Mouse (Mus musculus): ENCODE data around the gene Anks1b. TPM values are rescaled to one million over a fixed set of nuclear protein-coding genes. Genes with fewer than 3 reads are reported as not detected.

Gene Anks1b
- polyA plus RNA-seq, 1 experiment from 2014 or later: 13.0 TPM

- Histone ChIP-seq H3K27me3 (ENCODE audit: control insufficient read depth, insufficient read depth, low read length) (no peaks in the 10 kb centered on the region), H3K4me3 (ENCODE audit: low read depth, low read length) (no peak overlapping the region), H3K4me1 (replicated peaks; ENCODE audit: control insufficient read depth, insufficient read depth, low read length) (no peaks in the 10 kb centered on the region), H3K27ac (ENCODE audit: low read depth, low read length) (no peak overlapping the region), H3K36me3 (ENCODE audit: control insufficient read depth, insufficient read depth, low read length) (no peaks in the 10 kb centered on the region), H3K9ac (ENCODE audit: low read depth, low read length) (no peak overlapping the region), H3K4me2 (replicated peaks; ENCODE audit: low read depth, low read length) (no peak overlapping the region), H3K9me3 (ENCODE audit: control insufficient read depth, low read length) (no peaks in the 10 kb centered on the region)
- 93% methylated on average over 1 of the region's 1 CpGs for WGBS
- DNase-seq (ENCODE audit: low spot score) (no peak), ATAC-seq (ENCODE audit: low FRiP score) (no peak)
Measured at GRCm38 (mm10) chr10:89917141-89917540, 43.8 kb downstream of the Anks1b start.

GRCm38 (mm10) chr10:89921965-89922364 lies 48.7 kb downstream of the Anks1b start:
- no peak for DNase-seq (ENCODE audit: low spot score)
- no peaks in the 10 kb centered on the region for H3K27me3 ChIP-seq (ENCODE audit: control insufficient read depth, insufficient read depth, low read length)
- no peak overlapping the region for H3K4me3 ChIP-seq (ENCODE audit: low read depth, low read length)
- 83% methylated on average over 4 of the region's 4 CpGs for WGBS
- H3K27ac ChIP-seq (ENCODE audit: low read depth, low read length): no peak overlapping the region
- H3K36me3 ChIP-seq (ENCODE audit: control insufficient read depth, insufficient read depth, low read length): no peaks in the 10 kb centered on the region
- H3K4me1 ChIP-seq (replicated peaks; ENCODE audit: control insufficient read depth, insufficient read depth, low read length): no peaks in the 10 kb centered on the region
- no peak overlapping the region for H3K9ac ChIP-seq (ENCODE audit: low read depth, low read length)
- no peak overlapping the region for H3K4me2 ChIP-seq (replicated peaks; ENCODE audit: low read depth, low read length)
- no peak for ATAC-seq (ENCODE audit: low FRiP score)
- no peaks in the 10 kb centered on the region for H3K9me3 ChIP-seq (ENCODE audit: control insufficient read depth, low read length)

- ATAC-seq (ENCODE audit: low FRiP score) (no peak), DNase-seq (ENCODE audit: low spot score) (no peak)
- H3K9ac ChIP-seq (ENCODE audit: low read depth, low read length): no peak overlapping the region
- H3K36me3 ChIP-seq (ENCODE audit: control insufficient read depth, insufficient read depth, low read length): no peaks in the 10 kb centered on the region
- no peak overlapping the region for H3K4me3 ChIP-seq (ENCODE audit: low read depth, low read length)
- WGBS: 88% methylated on average over 4 of the region's 4 CpGs
- H3K27me3 ChIP-seq (ENCODE audit: control insufficient read depth, insufficient read depth, low read length): no peaks in the 10 kb centered on the region
- H3K4me1 ChIP-seq (replicated peaks; ENCODE audit: control insufficient read depth, insufficient read depth, low read length): no peaks in the 10 kb centered on the region
- H3K27ac ChIP-seq (ENCODE audit: low read depth, low read length): no peak overlapping the region
- H3K4me2 ChIP-seq (replicated peaks; ENCODE audit: low read depth, low read length): no peak overlapping the region
- no peaks in the 10 kb centered on the region for H3K9me3 ChIP-seq (ENCODE audit: control insufficient read depth, low read length)
Measured at GRCm38 (mm10) chr10:89942180-89942579, 68.9 kb downstream of the Anks1b start.

GRCm38 (mm10) chr10:89946636-89947349 lies 73.5 kb downstream of the Anks1b start:
- no peaks in the 10 kb centered on the region for H3K9me3 ChIP-seq (ENCODE audit: control insufficient read depth, low read length)

GRCm38 (mm10) chr10:89974361-89974760 lies 101.1 kb downstream of the Anks1b start:
- DNase-seq (ENCODE audit: low spot score) (no peak), ATAC-seq (ENCODE audit: low FRiP score) (no peak)
- Histone ChIP-seq H3K9ac (ENCODE audit: low read depth, low read length) (no peak overlapping the region), H3K36me3 (ENCODE audit: control insufficient read depth, insufficient read depth, low read length) (no peaks in the 10 kb centered on the region), H3K9me3 (ENCODE audit: control insufficient read depth, low read length) (no peaks in the 10 kb centered on the region), H3K4me2 (replicated peaks; ENCODE audit: low read depth, low read length) (no peak overlapping the region), H3K4me3 (ENCODE audit: low read depth, low read length) (no peak overlapping the region), H3K27me3 (ENCODE audit: control insufficient read depth, insufficient read depth, low read length) (no peaks in the 10 kb centered on the region), H3K4me1 (replicated peaks; ENCODE audit: control insufficient read depth, insufficient read depth, low read length) (no peaks in the 10 kb centered on the region), H3K27ac (ENCODE audit: low read depth, low read length) (no peak overlapping the region)
- WGBS: 85% methylated on average over 4 of the region's 4 CpGs

More at GRCm38 (mm10) chr10:89946636-89947349, 73.5 kb downstream of the Anks1b start:
- no peak overlapping the region for H3K4me2 ChIP-seq (replicated peaks; ENCODE audit: low read depth, low read length)
- no peak overlapping the region for H3K9ac ChIP-seq (ENCODE audit: low read depth, low read length)
- no peaks in the 10 kb centered on the region for H3K4me1 ChIP-seq (replicated peaks; ENCODE audit: control insufficient read depth, insufficient read depth, low read length)
- no peak overlapping the region for H3K27ac ChIP-seq (ENCODE audit: low read depth, low read length)
- 96% methylated on average over 1 of the region's 1 CpGs for WGBS
- H3K36me3 ChIP-seq (ENCODE audit: control insufficient read depth, insufficient read depth, low read length): no peaks in the 10 kb centered on the region
- ATAC-seq (ENCODE audit: low FRiP score): no peak
- no peaks in the 10 kb centered on the region for H3K27me3 ChIP-seq (ENCODE audit: control insufficient read depth, insufficient read depth, low read length)
- no peak overlapping the region for H3K4me3 ChIP-seq (ENCODE audit: low read depth, low read length)
- no peak for DNase-seq (ENCODE audit: low spot score)

- Histone ChIP-seq H3K4me1 (replicated peaks; ENCODE audit: control insufficient read depth, insufficient read depth, low read length) (no peaks in the 10 kb centered on the region), H3K9me3 (ENCODE audit: control insufficient read depth, low read length) (no peaks in the 10 kb centered on the region), H3K4me3 (ENCODE audit: low read depth, low read length) (no peak overlapping the region), H3K9ac (ENCODE audit: low read depth, low read length) (no peak overlapping the region), H3K27me3 (ENCODE audit: control insufficient read depth, insufficient read depth, low read length) (no peaks in the 10 kb centered on the region), H3K4me2 (replicated peaks; ENCODE audit: low read depth, low read length) (no peak overlapping the region), H3K27ac (ENCODE audit: low read depth, low read length) (no peak overlapping the region), H3K36me3 (ENCODE audit: control insufficient read depth, insufficient read depth, low read length) (no peaks in the 10 kb centered on the region)
- peak; percentile 1 for DNase-seq (ENCODE audit: low spot score)
- WGBS: 70% methylated on average over 3 of the region's 3 CpGs
- no peak for ATAC-seq (ENCODE audit: low FRiP score)
Measured at GRCm38 (mm10) chr10:89975431-89975841, 102.1 kb downstream of the Anks1b start.

- Histone ChIP-seq H3K9me3 (ENCODE audit: control insufficient read depth, low read length) (no peaks in the 10 kb centered on the region), H3K27ac (ENCODE audit: low read depth, low read length) (no peak overlapping the region), H3K27me3 (ENCODE audit: control insufficient read depth, insufficient read depth, low read length) (no peaks in the 10 kb centered on the region), H3K9ac (ENCODE audit: low read depth, low read length) (no peak overlapping the region), H3K4me3 (ENCODE audit: low read depth, low read length) (no peak overlapping the region), H3K4me1 (replicated peaks; ENCODE audit: control insufficient read depth, insufficient read depth, low read length) (no peaks in the 10 kb centered on the region), H3K36me3 (ENCODE audit: control insufficient read depth, insufficient read depth, low read length) (no peaks in the 10 kb centered on the region), H3K4me2 (replicated peaks; ENCODE audit: low read depth, low read length) (no peak overlapping the region)
- no peak for ATAC-seq (ENCODE audit: low FRiP score)
- DNase-seq (ENCODE audit: low spot score): no peak
- whole genome bisulfite sequencing: 97% methylated on average over 3 of the region's 3 CpGs
Measured at GRCm38 (mm10) chr10:89976577-89976976, 103.3 kb downstream of the Anks1b start.

- Histone ChIP-seq H3K4me3 (ENCODE audit: low read depth, low read length) (no peak overlapping the region), H3K36me3 (ENCODE audit: control insufficient read depth, insufficient read depth, low read length) (no peaks in the 10 kb centered on the region), H3K4me2 (replicated peaks; ENCODE audit: low read depth, low read length) (no peak overlapping the region), H3K4me1 (replicated peaks; ENCODE audit: control insufficient read depth, insufficient read depth, low read length) (no peaks in the 10 kb centered on the region), H3K9me3 (ENCODE audit: control insufficient read depth, low read length) (no peaks in the 10 kb centered on the region), H3K27ac (ENCODE audit: low read depth, low read length) (no peak overlapping the region), H3K9ac (ENCODE audit: low read depth, low read length) (no peak overlapping the region), H3K27me3 (ENCODE audit: control insufficient read depth, insufficient read depth, low read length) (no peaks in the 10 kb centered on the region)
- 86% methylated on average over 5 of the region's 5 CpGs for WGBS
- ATAC-seq (ENCODE audit: low FRiP score) (no peak), DNase-seq (ENCODE audit: low spot score) (no peak)
Measured at GRCm38 (mm10) chr10:89994171-89994570, 120.9 kb downstream of the Anks1b start.

GRCm38 (mm10) chr10:89995621-89996428 lies 122.5 kb downstream of the Anks1b start:
- Histone ChIP-seq H3K4me3 (ENCODE audit: low read depth, low read length) (no peak overlapping the region), H3K27ac (ENCODE audit: low read depth, low read length) (no peak overlapping the region), H3K9ac (ENCODE audit: low read depth, low read length) (no peak overlapping the region), H3K4me2 (replicated peaks; ENCODE audit: low read depth, low read length) (no peak overlapping the region), H3K27me3 (ENCODE audit: control insufficient read depth, insufficient read depth, low read length) (no peaks in the 10 kb centered on the region), H3K4me1 (replicated peaks; ENCODE audit: control insufficient read depth, insufficient read depth, low read length) (no peaks in the 10 kb centered on the region), H3K9me3 (ENCODE audit: control insufficient read depth, low read length) (no peaks in the 10 kb centered on the region), H3K36me3 (ENCODE audit: control insufficient read depth, insufficient read depth, low read length) (no peaks in the 10 kb centered on the region)
- 81% methylated on average over 6 of the region's 6 CpGs for WGBS
- ATAC-seq (ENCODE audit: low FRiP score): no peak
- no peak for DNase-seq (ENCODE audit: low spot score)
